Comparison of ENCODE assay signal across 10 mouse cellular contexts in genomic region chr1:172143570-172143969, GRCm38 (mm10). TPM values are rescaled to one million over a fixed set of nuclear protein-coding genes. Genes with fewer than 3 reads are reported as not detected.
DNase-seq lines count a peak whose midpoint lies in the region; ATAC-seq and TF ChIP-seq lines count a peak whose summit lies in the region.
"Had no signal": no experiment of that assay in that cellular context is flagged by ENCODE, and none has a peak within 500 bp of the region (broad histone marks: within the 10 kb centered on the region; RNA-seq: fewer than 3 reads in every experiment).

No protein-coding gene starts in this region.

- no peak overlapping the region for H3K4me2 ChIP-seq in hindbrain, embryonic 14.5 days (replicated peaks)
- H3K4me2 ChIP-seq in hindbrain, embryonic 13.5 days = no peak overlapping the region
- no peak overlapping the region for H3K4me2 ChIP-seq in limb, embryonic 14.5 days (replicated peaks; ENCODE audit: low read depth, low read length, severe bottlenecking)
- no peak overlapping the region for H3K4me2 ChIP-seq in forebrain, embryonic 15.5 days (replicated peaks)
- H3K4me2 ChIP-seq: embryonic facial prominence, embryonic 12.5 days; limb, embryonic 13.5 days had no signal

- no peaks in the 10 kb centered on the region for H3K27me3 ChIP-seq in hindbrain, embryonic 14.5 days (ENCODE audit: control insufficient read depth, insufficient read depth, low read length)
- H3K27me3 ChIP-seq in hindbrain, embryonic 13.5 days = no peaks in the 10 kb centered on the region
- no peaks in the 10 kb centered on the region for H3K27me3 ChIP-seq in limb, embryonic 14.5 days (ENCODE audit: control insufficient read depth, insufficient read depth, low read length)
- H3K27me3 ChIP-seq in forebrain, embryonic 15.5 days = no peaks in the 10 kb centered on the region
- H3K27me3 ChIP-seq: embryonic facial prominence, embryonic 12.5 days; limb, embryonic 13.5 days had no signal

- ATAC-seq in hindbrain, embryonic 14.5 days (ENCODE audit: low FRiP score) = no peak
- no peak for ATAC-seq in hindbrain, embryonic 13.5 days (ENCODE audit: low FRiP score)
- peak; percentile 57 to 67; a peak in 3 of 4 replicates for ATAC-seq in hematopoietic stem cell, adult 5-6 weeks (replicated peaks in 1 of 2; ENCODE audit: insufficient read depth in 1 of 2, low FRiP score in 2 of 2, low TSS enrichment in 1 of 2, low read depth in 1 of 2, poor library complexity in 2 of 2, severe bottlenecking in 2 of 2)
- no peak for ATAC-seq in limb, embryonic 14.5 days (ENCODE audit: low FRiP score, low read depth)
- no peak for ATAC-seq in forebrain, embryonic 15.5 days (replicated peaks)

- 33% methylated on average over 1 of the region's 1 CpGs for WGBS in hindbrain, embryonic 14.5 days
- WGBS in hindbrain, embryonic 13.5 days = 30% methylated on average over 1 of the region's 1 CpGs
- WGBS in limb, embryonic 14.5 days = 29% methylated on average over 1 of the region's 1 CpGs
- WGBS in forebrain, embryonic 15.5 days = 28% methylated on average over 1 of the region's 1 CpGs

- H3K36me3 ChIP-seq in hindbrain, embryonic 14.5 days (replicated peaks; ENCODE audit: control insufficient read depth, insufficient read depth) = no peaks in the 10 kb centered on the region
- H3K36me3 ChIP-seq in hindbrain, embryonic 13.5 days = no peaks in the 10 kb centered on the region
- no peaks in the 10 kb centered on the region for H3K36me3 ChIP-seq in limb, embryonic 14.5 days (ENCODE audit: control insufficient read depth, insufficient read depth, low read length)
- H3K36me3 ChIP-seq in forebrain, embryonic 15.5 days = no peaks in the 10 kb centered on the region
- H3K36me3 ChIP-seq: embryonic facial prominence, embryonic 12.5 days; limb, embryonic 13.5 days had no signal

- no peak for TF ChIP-seq POLR2A in limb, embryonic 14.5 days (IDR thresholded peaks at IDR 0.05; ENCODE audit: borderline replicate concordance, extremely low read depth, insufficient read depth, insufficient read length)

- no peak overlapping the region for H3K9ac ChIP-seq in hindbrain, embryonic 14.5 days
- no peak overlapping the region for H3K9ac ChIP-seq in hindbrain, embryonic 13.5 days
- H3K9ac ChIP-seq in limb, embryonic 14.5 days (ENCODE audit: low read depth, low read length, severe bottlenecking) = no peak overlapping the region
- H3K9ac ChIP-seq in forebrain, embryonic 15.5 days (replicated peaks) = no peak overlapping the region
- H3K9ac ChIP-seq: embryonic facial prominence, embryonic 12.5 days; limb, embryonic 13.5 days had no signal

- no peaks in the 10 kb centered on the region for H3K4me1 ChIP-seq in hindbrain, embryonic 14.5 days (replicated peaks; ENCODE audit: control insufficient read depth, insufficient read depth, low read length)
- H3K4me1 ChIP-seq in hindbrain, embryonic 13.5 days (replicated peaks) = peaks cover 6% of the 10 kb centered on the region
- no peaks in the 10 kb centered on the region; the same call in 1 of the 2 replicates for H3K4me1 ChIP-seq in limb, embryonic 14.5 days (ENCODE audit: control insufficient read depth, insufficient read depth, low read length)
- peaks cover 4% of the 10 kb centered on the region for H3K4me1 ChIP-seq in forebrain, embryonic 15.5 days
- H3K4me1 ChIP-seq: embryonic facial prominence, embryonic 12.5 days had no signal

- H3K4me3 ChIP-seq in hindbrain, embryonic 14.5 days (replicated peaks; ENCODE audit: low read length) = no peak overlapping the region
- no peak overlapping the region for H3K4me3 ChIP-seq in hindbrain, embryonic 13.5 days
- no peak overlapping the region for H3K4me3 ChIP-seq in limb, embryonic 14.5 days (replicated peaks; ENCODE audit: low read length)
- H3K4me3 ChIP-seq in forebrain, embryonic 15.5 days = no peak overlapping the region
- H3K4me3 ChIP-seq: embryonic facial prominence, embryonic 12.5 days; limb, embryonic 13.5 days had no signal

- peak; percentile 61 for DNase-seq in hindbrain, embryonic 14.5 days (ENCODE audit: low spot score)
- DNase-seq in ES-CJ7 (ENCODE audit: low read depth, low spot score) = peak; percentile 82
- DNase-seq in cerebellum, adult 9-10 months = peak; percentile 76
- peak; percentile 52 for DNase-seq in limb, embryonic 14.5 days (ENCODE audit: low spot score)
- peak; percentile 36 for DNase-seq in right cerebral cortex, postnatal 14 days

- H3K9me3 ChIP-seq in hindbrain, embryonic 14.5 days (ENCODE audit: control insufficient read depth, low read length) = no peaks in the 10 kb centered on the region
- H3K9me3 ChIP-seq in hindbrain, embryonic 13.5 days = no peaks in the 10 kb centered on the region
- no peaks in the 10 kb centered on the region for H3K9me3 ChIP-seq in limb, embryonic 14.5 days (ENCODE audit: control insufficient read depth, low read length)
- no peaks in the 10 kb centered on the region for H3K9me3 ChIP-seq in forebrain, embryonic 15.5 days
- H3K9me3 ChIP-seq: embryonic facial prominence, embryonic 12.5 days; limb, embryonic 13.5 days had no signal

- no peak overlapping the region for H3K27ac ChIP-seq in hindbrain, embryonic 14.5 days
- no peak overlapping the region for H3K27ac ChIP-seq in hindbrain, embryonic 13.5 days
- no peak overlapping the region for H3K27ac ChIP-seq in limb, embryonic 14.5 days (replicated peaks; ENCODE audit: low read depth, low read length)
- no peak overlapping the region for H3K27ac ChIP-seq in forebrain, embryonic 15.5 days (replicated peaks)
- H3K27ac ChIP-seq: embryonic facial prominence, embryonic 12.5 days; limb, embryonic 13.5 days had no signal

RNA-seq across cellular contexts. Expression of gene Dcaf8, which starts 4.3 kb away (rescaled TPM):
- 70.1 and 71.7 TPM in 2 replicates for polyA plus RNA-seq in hindbrain, embryonic 14.5 days (2014; fragmentation: Nextera tagmentation; extraction: Ambion mirVana)
- polyA plus RNA-seq in hindbrain, embryonic 13.5 days (2015; fragmentation: Nextera tagmentation; extraction: Ambion mirVana) = 100 and 107 TPM in 2 replicates
- total RNA-seq in hematopoietic stem cell, adult 5-6 weeks (2017) = 196 and 208 TPM in 2 replicates
- 120 TPM in 2 replicates for polyA plus RNA-seq in limb, embryonic 14.5 days (2012; rRNA removed)
- polyA plus RNA-seq in limb, embryonic 14.5 days (2014; fragmentation: Nextera tagmentation; extraction: Ambion mirVana) = 121 and 131 TPM in 2 replicates
- 104 and 109 TPM in 2 replicates for polyA plus RNA-seq in forebrain, embryonic 15.5 days (2015; fragmentation: Nextera tagmentation; extraction: Ambion mirVana)

RNA-seq across cellular contexts. Expression of gene Pex19, which starts 17.0 kb away (rescaled TPM):
- 150 and 153 TPM in 2 replicates for polyA plus RNA-seq in hindbrain, embryonic 14.5 days (2014; fragmentation: Nextera tagmentation; extraction: Ambion mirVana)
- polyA plus RNA-seq in hindbrain, embryonic 13.5 days (2015; fragmentation: Nextera tagmentation; extraction: Ambion mirVana) = 163 and 168 TPM in 2 replicates
- 44.6 and 52.9 TPM in 2 replicates for total RNA-seq in hematopoietic stem cell, adult 5-6 weeks (2017)
- 100 and 115 TPM in 2 replicates for polyA plus RNA-seq in limb, embryonic 14.5 days (2012; rRNA removed)
- 129 and 135 TPM in 2 replicates for polyA plus RNA-seq in limb, embryonic 14.5 days (2014; fragmentation: Nextera tagmentation; extraction: Ambion mirVana)
- 155 and 160 TPM in 2 replicates for polyA plus RNA-seq in forebrain, embryonic 15.5 days (2015; fragmentation: Nextera tagmentation; extraction: Ambion mirVana)

Comparison
In these comparisons a context has a peak if more than half of its experiments do, and no peak if none do; other contexts are left out.
1. ATAC-seq: peak in hematopoietic stem cell, adult 5-6 weeks (2 of 2); none in hindbrain, embryonic 14.5 days (single experiment), hindbrain, embryonic 13.5 days (single experiment), limb, embryonic 14.5 days (single experiment) and forebrain, embryonic 15.5 days (single experiment).
2. Peak in every context shown above with its lines, with median percentiles within 50 percentile points of each other: DNase-seq.